ENCODE assay signal across 22 mouse cellular contexts in genomic region chr4:134692388-134692787, GRCm38 (mm10). TPM values are rescaled to one million over a fixed set of nuclear protein-coding genes. Genes with fewer than 3 reads are reported as not detected.
DNase-seq lines count a peak whose midpoint lies in the region; ATAC-seq and TF ChIP-seq lines count a peak whose summit lies in the region.
"Had no signal": no experiment of that assay in that cellular context is flagged by ENCODE, and none has a peak within 500 bp of the region (broad histone marks: within the 10 kb centered on the region; RNA-seq: fewer than 3 reads in every experiment).

No protein-coding gene starts in this region.

- H3K4me1 ChIP-seq in intestine, postnatal 0 days (replicated peaks; ENCODE audit: control insufficient read depth, insufficient read depth, low read length), result no peaks in the 10 kb centered on the region
- no peaks in the 10 kb centered on the region for H3K4me1 ChIP-seq in intestine, embryonic 16.5 days (ENCODE audit: control insufficient read depth, insufficient read depth, low read length)
- no peaks in the 10 kb centered on the region for H3K4me1 ChIP-seq in liver, postnatal 0 days (ENCODE audit: insufficient read depth)
- H3K4me1 ChIP-seq in ES-Bruce4 (ENCODE audit: control insufficient read depth, insufficient read depth, low read length), result no peaks in the 10 kb centered on the region
- peaks cover 15% of the 10 kb centered on the region for H3K4me1 ChIP-seq in bone marrow macrophage, adult 2 months (ENCODE audit: control insufficient read depth, insufficient read depth, low read length)
- H3K4me1 ChIP-seq: embryonic facial prominence, embryonic 15.5 days; forebrain, embryonic 15.5 days; heart, embryonic 15.5 days; limb, embryonic 12.5 days; liver, embryonic 13.5 days; midbrain, embryonic 12.5 days had no signal

- no peak for ATAC-seq in intestine, postnatal 0 days
- ATAC-seq in intestine, embryonic 16.5 days, result no peak
- ATAC-seq in liver, postnatal 0 days, result no peak
- ATAC-seq: forebrain, embryonic 15.5 days had no signal

- no peaks in the 10 kb centered on the region for H3K27me3 ChIP-seq in intestine, postnatal 0 days (replicated peaks; ENCODE audit: control insufficient read depth, insufficient read depth, low read length)
- H3K27me3 ChIP-seq in intestine, embryonic 16.5 days (replicated peaks; ENCODE audit: control insufficient read depth, insufficient read depth, low read length), result no peaks in the 10 kb centered on the region
- no peaks in the 10 kb centered on the region for H3K27me3 ChIP-seq in liver, postnatal 0 days (ENCODE audit: insufficient read depth, low read length)
- no peaks in the 10 kb centered on the region for H3K27me3 ChIP-seq in ES-Bruce4 (ENCODE audit: control insufficient read depth, insufficient read depth, low read length, poor library complexity, severe bottlenecking)
- H3K27me3 ChIP-seq: embryonic facial prominence, embryonic 15.5 days; forebrain, embryonic 15.5 days; heart, embryonic 15.5 days; hindbrain, embryonic 13.5 days; limb, embryonic 12.5 days; liver, embryonic 13.5 days; midbrain, embryonic 12.5 days had no signal

- H3K4me2 ChIP-seq in intestine, postnatal 0 days (replicated peaks; ENCODE audit: low read depth), result no peak overlapping the region
- H3K4me2 ChIP-seq in intestine, embryonic 16.5 days (ENCODE audit: low read depth, low read length), result no peak overlapping the region
- no peak overlapping the region for H3K4me2 ChIP-seq in liver, postnatal 0 days (ENCODE audit: low read depth, low read length)
- H3K4me2 ChIP-seq: embryonic facial prominence, embryonic 15.5 days; forebrain, embryonic 15.5 days; heart, embryonic 15.5 days; hindbrain, embryonic 13.5 days; limb, embryonic 12.5 days; liver, embryonic 13.5 days; midbrain, embryonic 12.5 days had no signal

- no peaks in the 10 kb centered on the region for H3K36me3 ChIP-seq in intestine, postnatal 0 days (ENCODE audit: control insufficient read depth, insufficient read depth)
- no peaks in the 10 kb centered on the region for H3K36me3 ChIP-seq in intestine, embryonic 16.5 days (ENCODE audit: control insufficient read depth, insufficient read depth, low read length)
- no peaks in the 10 kb centered on the region for H3K36me3 ChIP-seq in liver, postnatal 0 days (replicated peaks; ENCODE audit: insufficient read depth, low read length)
- H3K36me3 ChIP-seq in ES-Bruce4 (ENCODE audit: control insufficient read depth, insufficient read depth, low read length, poor library complexity, severe bottlenecking), result no peaks in the 10 kb centered on the region
- H3K36me3 ChIP-seq: embryonic facial prominence, embryonic 15.5 days; midbrain, embryonic 12.5 days had no signal

- TF ChIP-seq CTCF in intestine, postnatal 0 days (IDR thresholded peaks at IDR 0.05; ENCODE audit: low read depth), result peak; percentile 44
- peak; percentile 28; the same call in 1 of the 2 replicates for TF ChIP-seq CTCF in liver, postnatal 0 days (IDR thresholded peaks at IDR 0.05; ENCODE audit: low read depth)
- TF ChIP-seq CTCF in ES-Bruce4 (IDR thresholded peaks at IDR 0.05; ENCODE audit: low read depth, low read length), result peak; percentile 34
- TF ChIP-seq CTCF in bone marrow macrophage, adult 2 months (IDR thresholded peaks at IDR 0.05; ENCODE audit: low read depth, low read length), result 0 out of 2 replicates have a peak, but pooled peaks have one; percentile 26

- no peak overlapping the region for H3K27ac ChIP-seq in intestine, postnatal 0 days (ENCODE audit: low read depth, low read length)
- no peak overlapping the region for H3K27ac ChIP-seq in intestine, embryonic 16.5 days (ENCODE audit: low read length)
- no peak overlapping the region for H3K27ac ChIP-seq in liver, postnatal 0 days (ENCODE audit: low read depth)
- no peak overlapping the region for H3K27ac ChIP-seq in ES-Bruce4 (ENCODE audit: insufficient read depth, low read length)
- no peak overlapping the region for H3K27ac ChIP-seq in bone marrow macrophage, adult 2 months (ENCODE audit: insufficient read depth, low read depth, low read length)
- H3K27ac ChIP-seq: embryonic facial prominence, embryonic 15.5 days; forebrain, embryonic 15.5 days; heart, embryonic 15.5 days; hindbrain, embryonic 13.5 days; limb, embryonic 12.5 days; liver, embryonic 13.5 days; midbrain, embryonic 12.5 days had no signal

- 90% methylated on average over 1 of the region's 1 CpGs for WGBS in intestine, postnatal 0 days
- WGBS in intestine, embryonic 16.5 days, result 94% methylated on average over 1 of the region's 1 CpGs
- 83% methylated on average over 1 of the region's 1 CpGs for WGBS in liver, postnatal 0 days (ENCODE audit: insufficient replicate concordance)

- DNase-seq in liver, postnatal 0 days, result no peak
- no peak for DNase-seq in liver
- DNase-seq in layer of hippocampus, postnatal 36 days, result no peak
- DNase-seq: adrenal gland, postnatal 25 days; cerebellum, adult 11 months; cerebellum, adult 9-11 months; gastrocnemius, postnatal 14 days; heart, postnatal 36 days; kidney, adult 9 months; kidney, postnatal 36 days; liver, embryonic 13.5 days; thymus, postnatal 14 days had no signal

- H3K9ac ChIP-seq in intestine, postnatal 0 days (ENCODE audit: low read depth, low read length), result no peak overlapping the region
- H3K9ac ChIP-seq in intestine, embryonic 16.5 days (ENCODE audit: low read depth, low read length), result no peak overlapping the region
- H3K9ac ChIP-seq in liver, postnatal 0 days (replicated peaks), result no peak overlapping the region
- no peak overlapping the region for H3K9ac ChIP-seq in ES-Bruce4 (ENCODE audit: low read depth, poor library complexity, severe bottlenecking)
- H3K9ac ChIP-seq: embryonic facial prominence, embryonic 15.5 days; forebrain, embryonic 15.5 days; heart, embryonic 15.5 days; hindbrain, embryonic 13.5 days; limb, embryonic 12.5 days; liver, embryonic 13.5 days; midbrain, embryonic 12.5 days had no signal

- no peak overlapping the region for H3K4me3 ChIP-seq in intestine, postnatal 0 days (ENCODE audit: low read depth, low read length)
- no peak overlapping the region for H3K4me3 ChIP-seq in intestine, embryonic 16.5 days (ENCODE audit: low read length)
- no peak overlapping the region for H3K4me3 ChIP-seq in liver, postnatal 0 days (ENCODE audit: low read depth, low read length)
- H3K4me3 ChIP-seq in ES-Bruce4 (ENCODE audit: low read depth, low read length), result no peak overlapping the region
- H3K4me3 ChIP-seq in bone marrow macrophage, adult 2 months (ENCODE audit: insufficient read depth, low read length), result no peak overlapping the region
- H3K4me3 ChIP-seq: embryonic facial prominence, embryonic 15.5 days; forebrain, embryonic 15.5 days; heart, embryonic 15.5 days; hindbrain, embryonic 13.5 days; limb, embryonic 12.5 days; liver, embryonic 13.5 days; midbrain, embryonic 12.5 days had no signal

- no peak for TF ChIP-seq POLR2A in ES-Bruce4 (IDR thresholded peaks at IDR 0.05; ENCODE audit: insufficient read depth, low read length)
- TF ChIP-seq POLR2A in bone marrow macrophage, adult 2 months (IDR thresholded peaks at IDR 0.05; ENCODE audit: borderline replicate concordance, low read depth, low read length), result no peak

- H3K9me3 ChIP-seq in intestine, postnatal 0 days (ENCODE audit: control insufficient read depth), result no peaks in the 10 kb centered on the region
- 0 out of 2 replicates have a peak, but pooled peaks cover 3% of the 10 kb centered on the region for H3K9me3 ChIP-seq in intestine, embryonic 16.5 days (ENCODE audit: control insufficient read depth, low read length)
- 0 out of 2 replicates have a peak, but pooled peaks cover 3% of the 10 kb centered on the region for H3K9me3 ChIP-seq in liver, postnatal 0 days (ENCODE audit: low read length)
- H3K9me3 ChIP-seq in ES-Bruce4 (replicated peaks; ENCODE audit: control insufficient read depth, insufficient read depth, low read length, poor library complexity, severe bottlenecking), result no peaks in the 10 kb centered on the region
- H3K9me3 ChIP-seq: forebrain, embryonic 15.5 days; heart, embryonic 15.5 days had no signal

- TF ChIP-seq EP300 in liver, postnatal 0 days (IDR thresholded peaks at IDR 0.05; ENCODE audit: low read depth), result no peak
- TF ChIP-seq EP300 in ES-Bruce4 (IDR thresholded peaks at IDR 0.05; ENCODE audit: insufficient read depth, low read depth, low read length), result no peak

RNA-seq across cellular contexts. Expression of gene Man1c1, which starts 11.7 kb away (rescaled TPM):
- polyA plus RNA-seq in intestine, postnatal 0 days (2015; fragmentation: Nextera tagmentation; extraction: Ambion mirVana), result 1.7 TPM in 2 replicates
- 1.3 and 1.5 TPM in 2 replicates for polyA plus RNA-seq in intestine, embryonic 16.5 days (2015; fragmentation: Nextera tagmentation; extraction: Ambion mirVana)
- polyA plus RNA-seq in liver, postnatal 0 days (2015; fragmentation: Nextera tagmentation; extraction: Ambion mirVana), result 1.5 and 1.7 TPM in 2 replicates
- polyA plus RNA-seq in ES-Bruce4 (2011; ENCODE audit: insufficient read depth, insufficient read length, low read depth, missing spikeins), result 7.1 and 9.0 TPM in 2 replicates
- 87.4 and 93.7 TPM in 2 replicates for polyA plus RNA-seq in bone marrow macrophage, adult 2 months (2012; ENCODE audit: insufficient read depth, insufficient read length, missing spikeins)
- 10 to 100 TPM; 21.6 to 23.8 TPM for total RNA-seq in layer of hippocampus, postnatal 36 days (2021)
